8 mouse cellular contexts compared by ENCODE assay signal in the genomic region with DNA sequence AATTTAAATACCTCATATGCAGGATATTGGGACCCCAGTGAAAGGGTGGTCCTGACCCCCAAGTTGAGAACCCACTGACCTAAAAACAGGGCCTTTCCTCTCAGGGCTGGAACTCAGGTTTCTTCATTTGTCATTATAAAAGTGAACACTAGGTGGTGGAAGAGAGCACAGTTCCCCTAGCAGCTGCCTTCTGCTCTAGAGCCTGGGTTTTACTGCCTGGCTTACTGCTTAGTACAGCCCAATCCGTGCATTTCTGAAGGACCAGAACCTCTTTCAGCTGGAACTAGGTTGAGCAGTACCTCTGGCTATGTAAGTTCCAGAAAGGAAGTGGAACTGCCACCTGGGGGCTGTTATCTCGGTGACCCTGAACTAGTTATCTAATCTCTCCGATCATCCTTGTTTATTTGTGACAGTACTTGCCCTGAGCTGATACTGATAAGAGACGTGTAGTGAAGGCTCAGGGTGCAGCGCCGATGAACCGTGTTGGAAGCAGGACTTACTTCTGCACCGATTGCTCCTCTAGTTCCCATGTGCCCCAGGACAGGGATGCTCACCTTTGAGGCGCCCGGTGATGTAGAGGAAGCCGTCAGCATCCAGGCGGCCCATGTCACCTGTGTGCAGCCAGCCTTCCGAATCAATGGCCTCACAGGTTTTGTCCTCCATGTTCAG. TPM values are rescaled to one million over a fixed set of nuclear protein-coding genes. Genes with fewer than 3 reads are reported as not detected.
DNase-seq lines count a peak whose midpoint lies in the region; ATAC-seq lines count a peak whose summit lies in the region.

No protein-coding gene starts in this region.

- H3K4me3 ChIP-seq in forebrain, embryonic 14.5 days (ENCODE audit: low read depth, low read length), result no peak overlapping the region

- H3K27ac ChIP-seq in forebrain, embryonic 14.5 days (ENCODE audit: low read depth, low read length), result no peak overlapping the region

- 75% methylated on average over 13 of the region's 13 CpGs for WGBS in forebrain, embryonic 14.5 days

- H3K9me3 ChIP-seq in forebrain, embryonic 14.5 days (replicated peaks; ENCODE audit: control insufficient read depth, low read length), result no peaks in the 10 kb centered on the region

- H3K4me1 ChIP-seq in forebrain, embryonic 14.5 days (ENCODE audit: control insufficient read depth, insufficient read depth, low read length), result no peaks in the 10 kb centered on the region

- ATAC-seq in forebrain, embryonic 14.5 days, result peak; percentile 74

- peak; percentile 36 for DNase-seq in adrenal gland, adult 2 months
- no peak for DNase-seq in adrenal gland, postnatal 4 days (ENCODE audit: low spot score in 2 of 2)
- peak; percentile 61 for DNase-seq in 416B (ENCODE audit: low read depth)
- peak; percentile 54 for DNase-seq in c-Kit-positive CD71-negative TER-119-negative erythroid progenitor cells, embryonic 14.5 days (ENCODE audit: low read depth)
- peak; percentile 75 for DNase-seq in forebrain, embryonic 14.5 days (ENCODE audit: low spot score)
- DNase-seq in kidney, postnatal 36 days, result peak; percentile 9 to 29
- peak; percentile 71 for DNase-seq in mesoderm, embryonic 11.5 days (ENCODE audit: low read depth, low spot score)
- no peak for DNase-seq in gastrocnemius, adult 8-10 months (ENCODE audit: low spot score in 2 of 2)

- H3K36me3 ChIP-seq in forebrain, embryonic 14.5 days (ENCODE audit: control insufficient read depth, insufficient read depth, low read length), result no peaks in the 10 kb centered on the region

- no peaks in the 10 kb centered on the region for H3K27me3 ChIP-seq in forebrain, embryonic 14.5 days (replicated peaks; ENCODE audit: control insufficient read depth, insufficient read depth, low read length)

- no peak overlapping the region for H3K9ac ChIP-seq in forebrain, embryonic 14.5 days (ENCODE audit: low read length)

- no peak overlapping the region for H3K4me2 ChIP-seq in forebrain, embryonic 14.5 days (ENCODE audit: low read length)

RNA-seq across cellular contexts. Expression of a gene that starts 28.2 kb away (rescaled TPM):
- total RNA-seq in adrenal gland, adult 2 months (2021), result 100 to 1,000 TPM; 245 to 445 TPM
- polyA plus RNA-seq in adrenal gland, adult 2 months (2012; rRNA removed), result 44.3 and 48.7 TPM in 2 replicates
- total RNA-seq in adrenal gland, postnatal 4 days (2021), result 100 to 1,000 TPM; 193 to 223 TPM
- polyA plus RNA-seq in forebrain, embryonic 14.5 days (2014; fragmentation: Nextera tagmentation; extraction: Ambion mirVana), result 141 and 175 TPM in 2 replicates
- 100 to 1,000 TPM; 456 to 541 (median 521) TPM for total RNA-seq in gastrocnemius, adult 8-10 months (2022)

RNA-seq across cellular contexts. Expression of a gene that starts 47.4 kb away (rescaled TPM):
- 100 to 1,000 TPM; 144 to 285 TPM for total RNA-seq in adrenal gland, adult 2 months (2021)
- polyA plus RNA-seq in adrenal gland, adult 2 months (2012; rRNA removed), result 126 and 247 TPM in 2 replicates
- 100 to 1,000 TPM; 288 to 304 TPM for total RNA-seq in adrenal gland, postnatal 4 days (2021)
- 18.6 and 21.9 TPM in 2 replicates for polyA plus RNA-seq in forebrain, embryonic 14.5 days (2014; fragmentation: Nextera tagmentation; extraction: Ambion mirVana)
- total RNA-seq in gastrocnemius, adult 8-10 months (2022), result under 1 TPM; 0.10 to 0.32 (median 0.24) TPM

RNA-seq across cellular contexts. Expression of a gene that starts 54.3 kb away (rescaled TPM):
- 100 to 1,000 TPM in 1 of 2 experiments, 10 to 100 TPM in 1; 47.9 to 131 TPM for total RNA-seq in adrenal gland, adult 2 months (2021)
- polyA plus RNA-seq in adrenal gland, adult 2 months (2012; rRNA removed), result 15.1 and 31.7 TPM in 2 replicates
- 10 to 100 TPM; 10.4 to 12.2 TPM for total RNA-seq in adrenal gland, postnatal 4 days (2021)
- polyA plus RNA-seq in forebrain, embryonic 14.5 days (2014; fragmentation: Nextera tagmentation; extraction: Ambion mirVana), result 42.7 and 43.4 TPM in 2 replicates
- 100 to 1,000 TPM; 127 to 157 (median 137) TPM for total RNA-seq in gastrocnemius, adult 8-10 months (2022)

Comparison
In these comparisons a context has a peak if more than half of its experiments do, and no peak if none do; other contexts are left out.
1. DNase-seq: peak in adrenal gland, adult 2 months (single experiment), 416B (single experiment), c-Kit-positive CD71-negative TER-119-negative erythroid progenitor cells, embryonic 14.5 days (single experiment), forebrain, embryonic 14.5 days (single experiment), kidney, postnatal 36 days (2 of 2) and mesoderm, embryonic 11.5 days (single experiment); none in adrenal gland, postnatal 4 days (0 of 2) and gastrocnemius, adult 8-10 months (0 of 2).
2. RNA of a gene that starts 47.4 kb away (total RNA-seq): 288 to 304 TPM in adrenal gland, postnatal 4 days and 144 to 285 TPM in adrenal gland, adult 2 months; 0.10 to 0.32 TPM in gastrocnemius, adult 8-10 months; every median in the first group is over 100 times any median in the second.